20 mouse cellular contexts compared by ENCODE assay signal in the genomic region with DNA sequence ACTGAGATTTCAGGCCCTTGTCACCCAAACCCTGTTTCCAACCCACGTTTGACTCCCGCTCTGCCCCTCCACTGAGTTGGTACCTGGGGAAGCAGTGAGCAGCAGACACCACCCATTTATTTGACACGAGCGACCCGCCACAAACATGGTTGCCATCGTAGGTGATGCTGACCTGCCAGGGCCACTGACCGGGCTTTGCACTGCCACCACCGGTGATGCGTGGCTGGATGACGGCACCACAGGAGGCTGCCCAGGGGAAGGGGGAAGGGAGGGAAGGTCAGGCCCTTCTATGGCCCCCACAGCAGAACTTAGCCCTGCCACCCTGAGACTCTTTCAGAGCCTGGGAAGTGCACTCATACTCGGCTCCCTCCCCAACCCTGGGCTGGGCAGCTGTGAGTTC. TPM values are rescaled to one million over a fixed set of nuclear protein-coding genes. Genes with fewer than 3 reads are reported as not detected.
DNase-seq lines count a peak whose midpoint lies in the region; ATAC-seq and TF ChIP-seq lines count a peak whose summit lies in the region.
"Had no signal": no experiment of that assay in that cellular context is flagged by ENCODE, and none has a peak within 500 bp of the region (broad histone marks: within the 10 kb centered on the region; RNA-seq: fewer than 3 reads in every experiment).

No protein-coding gene starts in this region.

- TF ChIP-seq CTCF in kidney, postnatal 0 days (IDR thresholded peaks at IDR 0.05; ENCODE audit: low read depth), result no peak

- H3K4me3 ChIP-seq in embryonic facial prominence, embryonic 13.5 days, result no peak overlapping the region
- no peak overlapping the region; the same call in 1 of the 2 replicates for H3K4me3 ChIP-seq in embryonic facial prominence, embryonic 10.5 days
- peak overlapping the region; percentile 53 for H3K4me3 ChIP-seq in kidney, embryonic 15.5 days (replicated peaks)
- no peak overlapping the region for H3K4me3 ChIP-seq in intestine, embryonic 14.5 days (ENCODE audit: low read depth, low read length)
- H3K4me3 ChIP-seq in kidney, postnatal 0 days (replicated peaks; ENCODE audit: low read depth, low read length), result peak overlapping the region; percentile 44; the same call in 1 of the 2 replicates
- H3K4me3 ChIP-seq: hindbrain, embryonic 12.5 days; limb, embryonic 15.5 days; midbrain, embryonic 15.5 days; myocyte had no signal

- no peak for ATAC-seq in embryonic facial prominence, embryonic 13.5 days (ENCODE audit: insufficient number of reproducible peaks, insufficient read depth, low FRiP score, low TSS enrichment, low read depth)
- no peak for ATAC-seq in kidney, embryonic 15.5 days (replicated peaks; ENCODE audit: low FRiP score)
- no peak for ATAC-seq in intestine, embryonic 14.5 days (replicated peaks; ENCODE audit: low FRiP score, low TSS enrichment, low read depth)
- no peak for ATAC-seq in kidney, postnatal 0 days (replicated peaks; ENCODE audit: low FRiP score, low read depth)
- no peak for ATAC-seq in erythroid progenitor cell, adult 5-6 weeks (replicated peaks; ENCODE audit: low FRiP score, poor library complexity, severe bottlenecking)
- ATAC-seq: forebrain, postnatal 0 days; inflammation-experienced regulatory T-cells, adult 6 months; midbrain, embryonic 15.5 days had no signal

- H3K4me2 ChIP-seq in embryonic facial prominence, embryonic 13.5 days, result peak overlapping the region; percentile 60; the same call in 1 of the 2 replicates
- peak overlapping the region; percentile 55 for H3K4me2 ChIP-seq in kidney, embryonic 15.5 days
- H3K4me2 ChIP-seq in intestine, embryonic 14.5 days (ENCODE audit: low read length), result peak overlapping the region; percentile 40; the same call in 1 of the 2 replicates
- H3K4me2 ChIP-seq in kidney, postnatal 0 days (ENCODE audit: low read length), result peak overlapping the region; percentile 66
- H3K4me2 ChIP-seq: hindbrain, embryonic 12.5 days; limb, embryonic 15.5 days; midbrain, embryonic 15.5 days had no signal

- H3K4me1 ChIP-seq in embryonic facial prominence, embryonic 13.5 days, result peaks cover 28% of the 10 kb centered on the region
- H3K4me1 ChIP-seq in embryonic facial prominence, embryonic 10.5 days, result peaks cover 54% of the 10 kb centered on the region
- peaks cover 82% of the 10 kb centered on the region for H3K4me1 ChIP-seq in kidney, embryonic 15.5 days
- H3K4me1 ChIP-seq in intestine, embryonic 14.5 days (replicated peaks; ENCODE audit: control insufficient read depth, insufficient read depth, low read length), result peaks cover 9% of the 10 kb centered on the region; the same call in 1 of the 2 replicates
- peaks cover 35% of the 10 kb centered on the region for H3K4me1 ChIP-seq in kidney, postnatal 0 days (replicated peaks; ENCODE audit: insufficient read depth, low read length)
- H3K4me1 ChIP-seq: midbrain, embryonic 15.5 days had no signal

- intact Hi-C loops in heart, postnatal 36 days (cut with DNase I), result no loop called here

- H3K36me3 ChIP-seq in embryonic facial prominence, embryonic 13.5 days, result peaks cover 43% of the 10 kb centered on the region
- H3K36me3 ChIP-seq in embryonic facial prominence, embryonic 10.5 days (replicated peaks), result peaks cover 47% of the 10 kb centered on the region
- peaks cover 43% of the 10 kb centered on the region for H3K36me3 ChIP-seq in kidney, embryonic 15.5 days
- H3K36me3 ChIP-seq in intestine, embryonic 14.5 days (ENCODE audit: control insufficient read depth, insufficient read depth, low read length), result peaks cover 38% of the 10 kb centered on the region
- peaks cover 22% of the 10 kb centered on the region for H3K36me3 ChIP-seq in kidney, postnatal 0 days (ENCODE audit: insufficient read depth, low read length)

- H3K9me3 ChIP-seq in embryonic facial prominence, embryonic 13.5 days, result no peaks in the 10 kb centered on the region
- H3K9me3 ChIP-seq in embryonic facial prominence, embryonic 10.5 days, result no peaks in the 10 kb centered on the region
- no peaks in the 10 kb centered on the region for H3K9me3 ChIP-seq in kidney, embryonic 15.5 days (replicated peaks)
- H3K9me3 ChIP-seq in intestine, embryonic 14.5 days (ENCODE audit: control insufficient read depth, low read length), result no peaks in the 10 kb centered on the region
- H3K9me3 ChIP-seq in kidney, postnatal 0 days (replicated peaks; ENCODE audit: low read length), result no peaks in the 10 kb centered on the region
- H3K9me3 ChIP-seq: hindbrain, embryonic 12.5 days; limb, embryonic 15.5 days; midbrain, embryonic 15.5 days had no signal

- H3K27me3 ChIP-seq in embryonic facial prominence, embryonic 13.5 days, result peaks cover 32% of the 10 kb centered on the region
- peaks cover 35% of the 10 kb centered on the region for H3K27me3 ChIP-seq in embryonic facial prominence, embryonic 10.5 days (replicated peaks; ENCODE audit: low read depth, poor library complexity, severe bottlenecking)
- peaks cover 9% of the 10 kb centered on the region for H3K27me3 ChIP-seq in kidney, embryonic 15.5 days
- H3K27me3 ChIP-seq in intestine, embryonic 14.5 days (replicated peaks; ENCODE audit: control insufficient read depth, insufficient read depth, low read length), result peaks cover 6% of the 10 kb centered on the region; the same call in 1 of the 2 replicates
- H3K27me3 ChIP-seq in kidney, postnatal 0 days (ENCODE audit: insufficient read depth, low read length), result no peaks in the 10 kb centered on the region
- H3K27me3 ChIP-seq: CH12.LX had no signal

- 82% methylated on average over 11 of the region's 11 CpGs for WGBS in embryonic facial prominence, embryonic 13.5 days
- WGBS in embryonic facial prominence, embryonic 10.5 days, result 76% methylated on average over 11 of the region's 11 CpGs
- WGBS in kidney, embryonic 15.5 days, result 71% methylated on average over 11 of the region's 11 CpGs
- 90% methylated on average over 11 of the region's 11 CpGs for WGBS in intestine, embryonic 14.5 days
- WGBS in kidney, postnatal 0 days, result 67% methylated on average over 11 of the region's 11 CpGs

- DNase-seq in embryonic facial prominence, embryonic 10.5 days (ENCODE audit: low spot score), result no peak
- no peak for DNase-seq in kidney, adult 9 months
- no peak for DNase-seq in intestine, embryonic 14.5 days (ENCODE audit: low spot score)
- no peak for DNase-seq in kidney, postnatal 0 days (ENCODE audit: low spot score)
- no peak for DNase-seq in heart, postnatal 36 days
- DNase-seq: adrenal gland, postnatal 25 days; forebrain, postnatal 0 days; thymus, adult 2 months had no signal

- H3K9ac ChIP-seq in embryonic facial prominence, embryonic 13.5 days, result no peak overlapping the region
- 0 out of 2 replicates have a peak overlapping the region, but pooled peaks have one; percentile 64 for H3K9ac ChIP-seq in kidney, embryonic 15.5 days
- H3K9ac ChIP-seq in intestine, embryonic 14.5 days (ENCODE audit: low read length), result no peak overlapping the region
- H3K9ac ChIP-seq in kidney, postnatal 0 days (ENCODE audit: low read depth, low read length), result peak overlapping the region; percentile 70; the same call in 1 of the 2 replicates
- H3K9ac ChIP-seq: forebrain, postnatal 0 days; hindbrain, embryonic 12.5 days; limb, embryonic 15.5 days; midbrain, embryonic 15.5 days had no signal

- no peak overlapping the region for H3K27ac ChIP-seq in embryonic facial prominence, embryonic 13.5 days
- H3K27ac ChIP-seq in embryonic facial prominence, embryonic 10.5 days (replicated peaks), result no peak overlapping the region
- peak overlapping the region; percentile 93 for H3K27ac ChIP-seq in kidney, embryonic 15.5 days
- no peak overlapping the region for H3K27ac ChIP-seq in intestine, embryonic 14.5 days (ENCODE audit: low read depth)
- H3K27ac ChIP-seq in kidney, postnatal 0 days, result peak overlapping the region; percentile 93
- H3K27ac ChIP-seq: hindbrain, embryonic 12.5 days; limb, embryonic 15.5 days; midbrain, embryonic 15.5 days had no signal

RNA-seq across cellular contexts. Expression of a gene that starts 2.2 kb away (rescaled TPM):
- polyA plus RNA-seq in embryonic facial prominence, embryonic 13.5 days (2015; fragmentation: Nextera tagmentation; extraction: Ambion mirVana), result 8.7 and 14.0 TPM in 2 replicates
- 14.8 and 15.8 TPM in 2 replicates for polyA plus RNA-seq in embryonic facial prominence, embryonic 10.5 days (2016; fragmentation: Nextera tagmentation; extraction: Ambion mirVana)
- 56.9 and 59.5 TPM in 2 replicates for polyA plus RNA-seq in kidney, embryonic 15.5 days (2015; fragmentation: Nextera tagmentation; extraction: Ambion mirVana)
- 39.8 and 41.6 TPM in 2 replicates for polyA plus RNA-seq in intestine, embryonic 14.5 days (2014; fragmentation: Nextera tagmentation; extraction: Ambion mirVana)
- polyA plus RNA-seq in kidney, postnatal 0 days (2015; fragmentation: Nextera tagmentation; extraction: Ambion mirVana), result 125 and 139 TPM in 2 replicates
- not detected in 2 replicates for total RNA-seq in erythroid progenitor cell, adult 5-6 weeks (2015; ENCODE audit: low replicate concordance)
- total RNA-seq in erythroid progenitor cell, adult 5-6 weeks (2017; ENCODE audit: low replicate concordance), result not detected in 2 replicates
- total RNA-seq in heart, postnatal 36 days (2021), result not detected
- total RNA-seq: gastrocnemius, postnatal 4 days; left cerebral cortex, postnatal 36 days; megakaryocyte-erythroid progenitor cell, adult 5-6 weeks had no signal
- polyA plus RNA-seq: inflammation-experienced regulatory T-cells, adult 6 months had no signal

RNA-seq across cellular contexts. Expression of a gene that starts 15.4 kb away (rescaled TPM):
- 45.6 and 52.3 TPM in 2 replicates for polyA plus RNA-seq in embryonic facial prominence, embryonic 13.5 days (2015; fragmentation: Nextera tagmentation; extraction: Ambion mirVana)
- 48.7 and 49.6 TPM in 2 replicates for polyA plus RNA-seq in embryonic facial prominence, embryonic 10.5 days (2016; fragmentation: Nextera tagmentation; extraction: Ambion mirVana)
- 41.8 and 43.5 TPM in 2 replicates for polyA plus RNA-seq in kidney, embryonic 15.5 days (2015; fragmentation: Nextera tagmentation; extraction: Ambion mirVana)
- 37.9 and 41.9 TPM in 2 replicates for polyA plus RNA-seq in intestine, embryonic 14.5 days (2014; fragmentation: Nextera tagmentation; extraction: Ambion mirVana)
- 30.9 and 32.2 TPM in 2 replicates for polyA plus RNA-seq in kidney, postnatal 0 days (2015; fragmentation: Nextera tagmentation; extraction: Ambion mirVana)
- 8.0 and 18.0 TPM in 2 replicates for total RNA-seq in erythroid progenitor cell, adult 5-6 weeks (2015; ENCODE audit: low replicate concordance)
- total RNA-seq in erythroid progenitor cell, adult 5-6 weeks (2017; ENCODE audit: low replicate concordance), result 12.9 and 16.7 TPM in 2 replicates
- 10 to 100 TPM; 13.8 to 16.1 TPM for total RNA-seq in heart, postnatal 36 days (2021)

RNA-seq across cellular contexts. Expression of a gene that starts 18.8 kb away (rescaled TPM):
- polyA plus RNA-seq in embryonic facial prominence, embryonic 13.5 days (2015; fragmentation: Nextera tagmentation; extraction: Ambion mirVana), result 10.5 and 10.6 TPM in 2 replicates
- polyA plus RNA-seq in embryonic facial prominence, embryonic 10.5 days (2016; fragmentation: Nextera tagmentation; extraction: Ambion mirVana), result 10.7 and 12.9 TPM in 2 replicates
- 11.5 and 12.4 TPM in 2 replicates for polyA plus RNA-seq in kidney, embryonic 15.5 days (2015; fragmentation: Nextera tagmentation; extraction: Ambion mirVana)
- polyA plus RNA-seq in intestine, embryonic 14.5 days (2014; fragmentation: Nextera tagmentation; extraction: Ambion mirVana), result 8.6 and 11.0 TPM in 2 replicates
- 11.7 and 13.0 TPM in 2 replicates for polyA plus RNA-seq in kidney, postnatal 0 days (2015; fragmentation: Nextera tagmentation; extraction: Ambion mirVana)
- total RNA-seq in erythroid progenitor cell, adult 5-6 weeks (2015; ENCODE audit: low replicate concordance), result 3.8 TPM in 1 of 2 replicates, not detected in the other
- not detected in 2 replicates for total RNA-seq in erythroid progenitor cell, adult 5-6 weeks (2017; ENCODE audit: low replicate concordance)
- total RNA-seq in heart, postnatal 36 days (2021), result 1 to 10 TPM; 7.9 to 8.1 TPM

RNA-seq across cellular contexts. Expression of a gene that starts 23.8 kb away (rescaled TPM):
- polyA plus RNA-seq in embryonic facial prominence, embryonic 13.5 days (2015; fragmentation: Nextera tagmentation; extraction: Ambion mirVana), result 83.2 and 96.8 TPM in 2 replicates
- polyA plus RNA-seq in embryonic facial prominence, embryonic 10.5 days (2016; fragmentation: Nextera tagmentation; extraction: Ambion mirVana), result 111 and 119 TPM in 2 replicates
- 120 and 140 TPM in 2 replicates for polyA plus RNA-seq in kidney, embryonic 15.5 days (2015; fragmentation: Nextera tagmentation; extraction: Ambion mirVana)
- polyA plus RNA-seq in intestine, embryonic 14.5 days (2014; fragmentation: Nextera tagmentation; extraction: Ambion mirVana), result 188 and 189 TPM in 2 replicates
- polyA plus RNA-seq in kidney, postnatal 0 days (2015; fragmentation: Nextera tagmentation; extraction: Ambion mirVana), result 120 and 125 TPM in 2 replicates
- total RNA-seq in erythroid progenitor cell, adult 5-6 weeks (2015; ENCODE audit: low replicate concordance), result 39.3 and 58.7 TPM in 2 replicates
- total RNA-seq in erythroid progenitor cell, adult 5-6 weeks (2017; ENCODE audit: low replicate concordance), result 9.7 and 17.3 TPM in 2 replicates
- 100 to 1,000 TPM; 113 to 120 TPM for total RNA-seq in heart, postnatal 36 days (2021)

RNA-seq across cellular contexts. Expression of a gene that starts 32.3 kb away (rescaled TPM):
- 136 and 137 TPM in 2 replicates for polyA plus RNA-seq in embryonic facial prominence, embryonic 13.5 days (2015; fragmentation: Nextera tagmentation; extraction: Ambion mirVana)
- polyA plus RNA-seq in embryonic facial prominence, embryonic 10.5 days (2016; fragmentation: Nextera tagmentation; extraction: Ambion mirVana), result 47.6 and 59.1 TPM in 2 replicates
- 152 and 162 TPM in 2 replicates for polyA plus RNA-seq in kidney, embryonic 15.5 days (2015; fragmentation: Nextera tagmentation; extraction: Ambion mirVana)
- 157 and 174 TPM in 2 replicates for polyA plus RNA-seq in intestine, embryonic 14.5 days (2014; fragmentation: Nextera tagmentation; extraction: Ambion mirVana)
- polyA plus RNA-seq in kidney, postnatal 0 days (2015; fragmentation: Nextera tagmentation; extraction: Ambion mirVana), result 162 and 165 TPM in 2 replicates
- 24.3 and 33.5 TPM in 2 replicates for total RNA-seq in erythroid progenitor cell, adult 5-6 weeks (2015; ENCODE audit: low replicate concordance)
- total RNA-seq in erythroid progenitor cell, adult 5-6 weeks (2017; ENCODE audit: low replicate concordance), result 2.1 and 5.9 TPM in 2 replicates
- 10 to 100 TPM; 22.1 to 22.6 TPM for total RNA-seq in heart, postnatal 36 days (2021)

Comparison
In these comparisons a context has a peak if more than half of its experiments do, and no peak if none do; other contexts are left out.
1. H3K27ac ChIP-seq: peak in kidney, embryonic 15.5 days (single experiment) and kidney, postnatal 0 days (single experiment); none in embryonic facial prominence, embryonic 13.5 days (single experiment), embryonic facial prominence, embryonic 10.5 days (single experiment) and intestine, embryonic 14.5 days (single experiment).
2. H3K4me3 ChIP-seq: peak in kidney, embryonic 15.5 days (single experiment) and kidney, postnatal 0 days (single experiment); none in embryonic facial prominence, embryonic 13.5 days (single experiment), embryonic facial prominence, embryonic 10.5 days (single experiment) and intestine, embryonic 14.5 days (single experiment).
3. H3K9ac ChIP-seq: peak in kidney, embryonic 15.5 days (single experiment) and kidney, postnatal 0 days (single experiment); none in embryonic facial prominence, embryonic 13.5 days (single experiment) and intestine, embryonic 14.5 days (single experiment).
4. Peak in every context shown above with its lines, with median percentiles within 50 percentile points of each other: H3K4me2 ChIP-seq.